Mouse (Mus musculus) CH12.LX (cell line): ENCODE data around the gene Olfr288. TPM values are rescaled to one million over a fixed set of nuclear protein-coding genes. Genes with fewer than 3 reads are reported as not detected.

Source experiments
- DNase-seq: peaks from one replicate; pipeline ENCODE4 v3.0.0-alpha.2; 2013; ENCODE audit errors: extremely low read depth
- H3K27ac ChIP-seq: 2 replicates; pipeline ENCODE4 v1.5.1; 2012; ENCODE audit warnings: low read depth, mild to moderate bottlenecking, control low read depth, moderate library complexity; ENCODE audit not compliant: insufficient read depth
- H3K27me3 ChIP-seq: replicated peaks from 2 replicates; pipeline ENCODE3; 2012; ENCODE audit warnings: inconsistent platforms
- H3K36me3 ChIP-seq, 2 experiments: replicated peaks in 1 of 2; 2 replicates each; pipeline versions ENCODE3 to v1.6.1; 2012; ENCODE audit warnings: inconsistent platforms in 1 of 2, low read length in 1 of 2, mild to moderate bottlenecking in 1 of 2, mixed read lengths in 1 of 2, moderate library complexity in 1 of 2; ENCODE audit not compliant: control insufficient read depth in 1 of 2, insufficient read depth in 1 of 2
- H3K4me1 ChIP-seq, 2 experiments: 2 replicates each; pipeline ENCODE4 v1.6.1; 2012; ENCODE audit warnings: inconsistent platforms in 1 of 2, moderate library complexity in 1 of 2; ENCODE audit not compliant: insufficient read depth in 2 of 2, control insufficient read depth in 1 of 2
- H3K4me2 ChIP-seq: 2 replicates; pipeline ENCODE4 v1.6.1; 2012; ENCODE audit warnings: low read depth, mild to moderate bottlenecking, control low read depth; ENCODE audit not compliant: poor library complexity, insufficient read depth, severe bottlenecking
- H3K4me3 ChIP-seq, 3 experiments: fragments of 150-350 bp in 1 of 3; sonication (generic) in 1 of 3; replicated peaks in 1 of 3; 2 replicates each; pipeline versions ENCODE3 to v1.5.1; 2011 to 2012; ENCODE audit warnings: low read depth in 2 of 3, low read length in 2 of 3, mild to moderate bottlenecking in 2 of 3, moderate library complexity in 2 of 3, control low read depth in 1 of 3, improper control_type of control experiment in 1 of 3, inconsistent platforms in 1 of 3, mixed read lengths in 1 of 3; ENCODE audit not compliant: poor library complexity in 1 of 3
- H3K79me2 ChIP-seq: replicated peaks from 2 replicates; pipeline ENCODE4 v1.6.1; 2012; ENCODE audit warnings: mild to moderate bottlenecking, moderate library complexity; ENCODE audit not compliant: control insufficient read depth, poor library complexity, insufficient read depth, severe bottlenecking; ENCODE audit errors: extremely low read depth
- H3K9ac ChIP-seq: 2 replicates; pipeline ENCODE4 v1.6.1; 2012; ENCODE audit warnings: low read depth, mild to moderate bottlenecking, control low read depth, moderate library complexity; ENCODE audit not compliant: insufficient read depth
- H3K9me3 ChIP-seq: replicated peaks from 2 replicates; pipeline ENCODE3; 2012; ENCODE audit warnings: low read length, inconsistent platforms, mixed read lengths
- BHLHE40 ChIP-seq: IDR thresholded peaks from 2 replicates; pipeline ENCODE4 v1.6.1; 2011; ENCODE audit warnings: mild to moderate bottlenecking, low read depth, low read length, improper control_type of control experiment
- CHD1 ChIP-seq: IDR thresholded peaks from 2 replicates; pipeline ENCODE4 v1.6.1; 2012; ENCODE audit warnings: low read depth, low read length, improper control_type of control experiment, inconsistent platforms
- CHD2 ChIP-seq: IDR thresholded peaks from 2 replicates; pipeline ENCODE4 v1.6.1; 2011; ENCODE audit warnings: low read length, improper control_type of control experiment
- CTCF ChIP-seq, 2 experiments: IDR thresholded peaks in 1 of 2; conservative IDR thresholded peaks in 1 of 2; 2 replicates each; pipeline ENCODE4 v1.5.1; 2011 to 2012; ENCODE audit warnings: low read depth in 2 of 2, low read length in 2 of 2, improper control_type of control experiment in 1 of 2, inconsistent platforms in 1 of 2, mild to moderate bottlenecking in 1 of 2, moderate library complexity in 1 of 2
- E2F4 ChIP-seq: IDR thresholded peaks from 2 replicates; pipeline ENCODE4 v1.6.1; 2011; ENCODE audit warnings: low read depth, low read length, improper control_type of control experiment; ENCODE audit not compliant: insufficient replicate concordance
- ELF1 ChIP-seq: IDR thresholded peaks from 2 replicates; pipeline ENCODE4 v1.6.1; 2014; ENCODE audit warnings: low read depth, mild to moderate bottlenecking, inconsistent platforms, low read length, improper control_type of control experiment
- EP300 ChIP-seq: IDR thresholded peaks from 2 replicates; pipeline ENCODE4 v1.6.1; 2011; ENCODE audit warnings: low read length, improper control_type of control experiment
- ETS1 ChIP-seq: conservative IDR thresholded peaks from 2 replicates; pipeline ENCODE4 v1.6.1; 2012; ENCODE audit warnings: low read depth, mild to moderate bottlenecking, inconsistent platforms, low read length, improper control_type of control experiment, moderate library complexity
- GABPA ChIP-seq: IDR thresholded peaks from 2 replicates; pipeline ENCODE4 v1.6.1; 2012; ENCODE audit warnings: low read depth, low read length, improper control_type of control experiment, inconsistent platforms; ENCODE audit not compliant: insufficient replicate concordance
- HCFC1 ChIP-seq: IDR thresholded peaks from 2 replicates; pipeline ENCODE4 v1.6.1; 2012; ENCODE audit warnings: low read depth, mild to moderate bottlenecking, inconsistent platforms, low read length, improper control_type of control experiment
- IRF4 ChIP-seq: IDR thresholded peaks from 2 replicates; pipeline ENCODE4 v1.6.1; 2014; ENCODE audit warnings: low read depth, mild to moderate bottlenecking, inconsistent platforms, low read length, improper control_type of control experiment
- JUN ChIP-seq: IDR thresholded peaks from 2 replicates; pipeline ENCODE4 v1.6.1; 2011; ENCODE audit warnings: low read depth, mild to moderate bottlenecking, low read length, improper control_type of control experiment, moderate library complexity; ENCODE audit not compliant: insufficient read depth
- JUND ChIP-seq: conservative IDR thresholded peaks from 2 replicates; pipeline ENCODE4 v1.6.1; 2011; ENCODE audit warnings: low read depth, low read length, improper control_type of control experiment
- KAT2A ChIP-seq: IDR thresholded peaks from 2 replicates; pipeline ENCODE4 v1.6.1; 2012; ENCODE audit warnings: low read length, improper control_type of control experiment, inconsistent platforms; ENCODE audit not compliant: insufficient replicate concordance
- MAFK ChIP-seq: IDR thresholded peaks from 2 replicates; pipeline ENCODE4 v1.6.1; 2011; ENCODE audit warnings: low read length, improper control_type of control experiment; ENCODE audit not compliant: insufficient replicate concordance
- MAX ChIP-seq: IDR thresholded peaks from 2 replicates; pipeline ENCODE4 v1.6.1; 2011; ENCODE audit warnings: low read length, improper control_type of control experiment
- MAZ ChIP-seq: IDR thresholded peaks from 2 replicates; pipeline ENCODE4 v1.6.1; 2012; ENCODE audit warnings: low read depth, mild to moderate bottlenecking, inconsistent platforms, low read length, improper control_type of control experiment, moderate library complexity
- MEF2A ChIP-seq: IDR thresholded peaks from 2 replicates; pipeline ENCODE4 v1.6.1; 2014; ENCODE audit warnings: low read depth, mild to moderate bottlenecking, inconsistent platforms, low read length, improper control_type of control experiment, borderline replicate concordance
- MXI1 ChIP-seq: IDR thresholded peaks from 2 replicates; pipeline ENCODE4 v1.6.1; 2011; ENCODE audit warnings: mild to moderate bottlenecking, low read depth, low read length, improper control_type of control experiment
- MYC ChIP-seq: IDR thresholded peaks from 2 replicates; pipeline ENCODE4 v1.6.1; 2011; ENCODE audit warnings: low read depth, mild to moderate bottlenecking, improper control_type of control experiment, low read length
- NELFE ChIP-seq: IDR thresholded peaks from 2 replicates; pipeline ENCODE4 v1.6.1; 2011; ENCODE audit warnings: low read depth, low read length, improper control_type of control experiment
- NRF1 ChIP-seq: IDR thresholded peaks from 2 replicates; pipeline ENCODE4 v1.6.1; 2014; ENCODE audit warnings: low read depth, mild to moderate bottlenecking, inconsistent platforms, low read length, improper control_type of control experiment, moderate library complexity
- PAX5 ChIP-seq: IDR thresholded peaks from 2 replicates; pipeline ENCODE4 v1.6.1; 2012; ENCODE audit warnings: low read length, inconsistent platforms, mixed read lengths
- POLR2A ChIP-seq: IDR thresholded peaks from 2 replicates; pipeline ENCODE4 v1.6.1; 2011; ENCODE audit warnings: low read depth, mild to moderate bottlenecking, improper control_type of control experiment, low read length
- POLR2AphosphoS2 ChIP-seq: IDR thresholded peaks from 2 replicates; pipeline ENCODE4 v1.6.1; 2011; ENCODE audit warnings: low read depth, low read length, improper control_type of control experiment
- RAD21 ChIP-seq: IDR thresholded peaks from 2 replicates; pipeline ENCODE4 v1.6.1; 2011; ENCODE audit warnings: low read depth, mild to moderate bottlenecking, low read length, improper control_type of control experiment, moderate library complexity
- RCOR1 ChIP-seq: conservative IDR thresholded peaks from 2 replicates; pipeline ENCODE4 v1.6.1; 2012; ENCODE audit warnings: low read depth, mild to moderate bottlenecking, inconsistent platforms, low read length, improper control_type of control experiment
- SIN3A ChIP-seq: IDR thresholded peaks from 2 replicates; pipeline ENCODE4 v1.6.1; 2012; ENCODE audit warnings: low read length, improper control_type of control experiment, inconsistent platforms
- SMC3 ChIP-seq: IDR thresholded peaks from 2 replicates; pipeline ENCODE4 v1.6.1; 2011; ENCODE audit warnings: low read depth, low read length, improper control_type of control experiment
- TBP ChIP-seq: conservative IDR thresholded peaks from 2 replicates; pipeline ENCODE4 v1.6.1; 2011; ENCODE audit warnings: low read depth, low read length, improper control_type of control experiment
- TCF12 ChIP-seq: IDR thresholded peaks from 2 replicates; pipeline ENCODE4 v1.6.1; 2014; ENCODE audit warnings: low read depth, mild to moderate bottlenecking, inconsistent platforms, low read length, improper control_type of control experiment
- UBTF ChIP-seq: IDR thresholded peaks from 2 replicates; pipeline ENCODE4 v1.6.1; 2012; ENCODE audit warnings: low read depth, mild to moderate bottlenecking, inconsistent platforms, low read length, improper control_type of control experiment, moderate library complexity
- USF1 ChIP-seq: IDR thresholded peaks from 2 replicates; pipeline ENCODE4 v1.6.1; 2014; ENCODE audit warnings: low read depth, mild to moderate bottlenecking, inconsistent platforms, low read length, improper control_type of control experiment
- USF2 ChIP-seq: conservative IDR thresholded peaks from 2 replicates; pipeline ENCODE4 v1.6.1; 2011; ENCODE audit warnings: low read depth, low read length, improper control_type of control experiment
- ZC3H11A ChIP-seq: IDR thresholded peaks from 2 replicates; pipeline ENCODE4 v1.6.1; 2012; ENCODE audit warnings: low read depth, mild to moderate bottlenecking, inconsistent platforms, low read length, improper control_type of control experiment
- ZKSCAN1 ChIP-seq: IDR thresholded peaks from 2 replicates; pipeline ENCODE4 v1.6.1; 2012; ENCODE audit warnings: low read depth, inconsistent platforms, low read length, improper control_type of control experiment, borderline replicate concordance
- ZMIZ1 ChIP-seq: IDR thresholded peaks from 2 replicates; pipeline ENCODE4 v1.6.1; 2012; ENCODE audit warnings: low read depth, mild to moderate bottlenecking, inconsistent platforms, low read length, improper control_type of control experiment
- ZNF384 ChIP-seq: IDR thresholded peaks from 2 replicates; pipeline ENCODE4 v1.6.1; 2012; ENCODE audit warnings: low read depth, low read length, improper control_type of control experiment, inconsistent platforms
- dilution Hi-C: fragments of 300-500 bp; cut with MboI; formaldehyde crosslinking; loops from 2 replicates; pipeline ENCODE4 v1.14.3; 2020; ENCODE audit warnings: low sequenced_read_pairs; ENCODE audit not compliant: extremely low pct_unique_long_range_greater_than_20kb, extremely low pct_ligation_motif_present
- in situ Hi-C: fragments of 300-500 bp; cut with MboI; formaldehyde crosslinking; loops from 3 replicates; pipeline ENCODE4 v1.14.3; 2019; ENCODE audit warnings: low sequenced_read_pairs, low pct_ligation_motif_present, low pct_unique_long_range_greater_than_20kb, mixed read lengths
- polyA plus RNA-seq: library from polyadenylated mRNA; unstranded; fragments of >175 nt; gene quantifications from 2 replicates; pipeline ENCODE4 v1.2.1, GENCODE M21; 2012; ENCODE audit warnings: low read depth; ENCODE audit not compliant: insufficient read length
- total RNA-seq, 2 experiments: library from RNA; depleted of rRNA; stranded (reverse); fragments of 300-350 nt in 1 of 2; fragments of >200 nt in 1 of 2; gene quantifications; 2 replicates each; pipeline ENCODE4 v1.2.3; 2012 to 2014

Gene Olfr288
- total and polyA plus RNA-seq, 3 experiments, result not detected

DNA sequence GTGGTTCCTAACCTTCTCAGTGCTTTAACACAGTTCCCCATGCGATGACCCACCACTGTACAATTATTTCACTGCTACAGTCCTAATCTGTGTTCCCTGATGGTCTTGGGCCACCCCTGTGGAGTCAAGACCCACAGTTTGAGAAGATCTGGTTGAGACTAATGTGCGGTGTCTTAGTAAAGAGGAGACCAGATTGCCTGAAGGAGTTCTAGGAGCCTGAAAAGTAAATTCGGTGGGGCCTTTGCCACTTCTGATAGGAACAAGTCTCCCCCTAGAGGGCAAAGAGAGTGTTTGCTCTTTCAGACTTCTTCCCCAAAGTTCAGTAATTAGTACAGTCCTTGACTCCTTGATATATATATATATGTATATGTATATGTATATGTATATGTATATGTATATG is 41.7 kb downstream of the Olfr288 start:
- peaks cover 4% of the 10 kb centered on the region for H3K27me3 ChIP-seq
- peak; percentile 83 for DNase-seq
- dilution Hi-C loops, result no loop called here
- H3K79me2 ChIP-seq, result no peaks in the 10 kb centered on the region
- no peaks in the 10 kb centered on the region for H3K36me3 ChIP-seq
- H3K4me2 ChIP-seq, result no peak overlapping the region
- no peak overlapping the region for H3K9ac ChIP-seq
- TF ChIP-seq MYC (0 out of 2 replicates have a peak, but pooled peaks have one; percentile 45), CTCF (conservative IDR thresholded peaks at IDR 0.05 in 1 of 2, IDR thresholded peaks at IDR 0.05 in 1 of 2; ENCODE audit: low read depth in 2 of 2, low read length in 2 of 2) (peak; percentile 62 to 87), CHD2 (no peak), MAX (no peak), JUND (0 out of 2 replicates have a peak, but pooled peaks have one; percentile 40), UBTF (no peak), POLR2A (no peak), POLR2AphosphoS2 (no peak), GABPA (no peak), PAX5 (no peak), ZKSCAN1 (no peak), HCFC1 (peak; percentile 40; the same call in 1 of the 2 replicates), MEF2A (0 out of 2 replicates have a peak, but pooled peaks have one; percentile 14), ETS1 (no peak), BHLHE40 (0 out of 2 replicates have a peak, but pooled peaks have one; percentile 11), ELF1 (no peak), IRF4 (peak; percentile 16; the same call in 1 of the 2 replicates), JUN (no peak), SMC3 (peak; percentile 78), TBP (no peak), RCOR1 (no peak), CHD1 (no peak), NELFE (no peak; the same call in 1 of the 2 replicates), E2F4 (no peak), KAT2A (no peak), ZNF384 (no peak), USF1 (no peak), NRF1 (no peak), ZMIZ1 (no peak), SIN3A (peak; percentile 69; the same call in 1 of the 2 replicates), MAFK (no peak), TCF12 (no peak), RAD21 (peak; percentile 91), ZC3H11A (peak; percentile 26; the same call in 1 of the 2 replicates), USF2 (no peak), MAZ (no peak), EP300 (no peak), MXI1 (no peak)
- TF ChIP-seq, all 38 proteins: peak for 11
- H3K4me1 ChIP-seq, result peaks cover 8 to 29% of the 10 kb centered on the region in 2 experiments; a peak in 3 of 4 replicates
- H3K9me3 ChIP-seq, result no peaks in the 10 kb centered on the region
- H3K4me3 ChIP-seq, result no peak overlapping the region
- H3K27ac ChIP-seq, result no peak overlapping the region
- in situ Hi-C loops, result loop anchor here (5.0 to 25.0 kb wide), 3 partner anchors 61 to 291 kb away; partner anchors contain the start of genes Pfkm, Senp1 and Tmem106c
